8 mouse cellular contexts compared by ENCODE assay signal in the genomic region with DNA sequence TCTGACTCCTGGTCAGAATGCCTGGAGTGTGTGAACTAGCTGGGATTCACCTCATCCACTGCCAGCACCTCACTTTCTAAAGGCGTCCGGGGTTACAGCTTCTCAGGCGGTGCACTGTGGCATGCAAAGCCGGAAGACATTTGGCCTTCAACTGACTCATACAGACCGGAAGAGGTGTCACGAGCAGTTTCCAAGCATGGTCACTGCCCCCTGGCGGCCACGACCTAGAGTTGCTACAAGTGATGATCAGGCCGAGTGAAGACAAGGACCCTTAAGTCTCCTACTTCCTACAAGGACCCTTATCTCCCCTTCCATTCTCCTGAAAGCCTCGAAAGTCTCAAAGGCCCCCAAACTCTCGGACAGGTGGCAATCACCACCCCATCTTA. TPM values are rescaled to one million over a fixed set of nuclear protein-coding genes. Genes with fewer than 3 reads are reported as not detected.
A peak's percentile ranks its signal among the peaks of the same experiment; 100 is the strongest.
DNase-seq lines count a peak whose midpoint lies in the region; ATAC-seq and TF ChIP-seq lines count a peak whose summit lies in the region.

No protein-coding gene starts in this region.

- WGBS in forebrain, embryonic 15.5 days, result under 1% methylated on average over 11 of the region's 11 CpGs
- under 1% methylated on average over 11 of the region's 11 CpGs for WGBS in neural tube, embryonic 14.5 days

- DNase-seq in ES-E14 (ENCODE audit: low read depth, low spot score), result peak; percentile 88
- DNase-seq in cerebellum, adult 11 months, result peak; percentile 81
- DNase-seq in heart, postnatal 25 days (ENCODE audit: low spot score), result peak; percentile 75
- peak; percentile 77 for DNase-seq in layer of hippocampus, adult 11-12 months (ENCODE audit: low spot score)
- DNase-seq in lung, adult 18-20 months, result peak; percentile 84 to 87
- DNase-seq in testis, postnatal 10 days (ENCODE audit: low spot score), result peak; percentile 83

- H3K36me3 ChIP-seq in ES-E14 (ENCODE audit: control insufficient read depth, insufficient read depth, low read length, poor library complexity, severe bottlenecking), result peaks cover 9% of the 10 kb centered on the region
- H3K36me3 ChIP-seq in forebrain, embryonic 15.5 days, result peaks cover 30% of the 10 kb centered on the region
- H3K36me3 ChIP-seq in neural tube, embryonic 14.5 days (ENCODE audit: control insufficient read depth, insufficient read depth, low read length), result peaks cover 24% of the 10 kb centered on the region

- intact Hi-C loops in heart, postnatal 25 days (cut with DNase I), result loop anchor here (2.0 to 5.0 kb wide), 2 partner anchors 60 to 169 kb away; a partner anchor contains a TSS

- no peaks in the 10 kb centered on the region for H3K9me3 ChIP-seq in ES-E14 (ENCODE audit: control insufficient read depth, insufficient read depth, low read depth, low read length)
- H3K9me3 ChIP-seq in forebrain, embryonic 15.5 days, result no peaks in the 10 kb centered on the region
- no peaks in the 10 kb centered on the region for H3K9me3 ChIP-seq in neural tube, embryonic 14.5 days (ENCODE audit: control insufficient read depth, low read length)

- H3K4me1 ChIP-seq in ES-E14 (ENCODE audit: control insufficient read depth in 2 of 2, insufficient read depth in 2 of 2, low read length in 2 of 2, poor library complexity in 1 of 2), result no peaks in the 10 kb centered on the region
- H3K4me1 ChIP-seq in forebrain, embryonic 15.5 days, result peaks cover 32% of the 10 kb centered on the region
- H3K4me1 ChIP-seq in neural tube, embryonic 14.5 days (ENCODE audit: control insufficient read depth, insufficient read depth, low read length), result peaks cover 24% of the 10 kb centered on the region

- peak overlapping the region; percentile 74 to 90 for H3K4me3 ChIP-seq in ES-E14 (ENCODE audit: insufficient read depth in 1 of 2, low read depth in 1 of 2, low read length in 2 of 2, poor library complexity in 1 of 2, severe bottlenecking in 1 of 2)
- H3K4me3 ChIP-seq in forebrain, embryonic 15.5 days, result peak overlapping the region; percentile 73
- peak overlapping the region; percentile 70 for H3K4me3 ChIP-seq in neural tube, embryonic 14.5 days (ENCODE audit: low read depth, low read length)

- peak overlapping the region; percentile 75 for H3K9ac ChIP-seq in ES-E14 (ENCODE audit: insufficient read depth, low read depth, low read length, poor library complexity, severe bottlenecking)
- peak overlapping the region; percentile 82 for H3K9ac ChIP-seq in forebrain, embryonic 15.5 days (replicated peaks)
- peak overlapping the region; percentile 89 for H3K9ac ChIP-seq in neural tube, embryonic 14.5 days (replicated peaks; ENCODE audit: low read depth, low read length)

- peak; percentile 73 for ATAC-seq in forebrain, embryonic 15.5 days (replicated peaks)
- peak; percentile 80 for ATAC-seq in neural tube, embryonic 14.5 days (ENCODE audit: low read depth)

- H3K27ac ChIP-seq in ES-E14 (ENCODE audit: insufficient read depth, low read depth, low read length, poor library complexity, severe bottlenecking), result peak overlapping the region; percentile 48
- peak overlapping the region; percentile 91 for H3K27ac ChIP-seq in forebrain, embryonic 15.5 days (replicated peaks)
- peak overlapping the region; percentile 90 for H3K27ac ChIP-seq in neural tube, embryonic 14.5 days (ENCODE audit: low read depth, low read length)

- in situ Hi-C loops in ES-E14 (cut with MboI; ENCODE audit: low sequenced_read_pairs in 2 of 2, unreplicated experiment in 2 of 2), result no loop called here

- no peaks in the 10 kb centered on the region for H3K27me3 ChIP-seq in forebrain, embryonic 15.5 days
- H3K27me3 ChIP-seq in neural tube, embryonic 14.5 days (ENCODE audit: control insufficient read depth, insufficient read depth, low read length), result no peaks in the 10 kb centered on the region

- peak overlapping the region; percentile 84 for H3K4me2 ChIP-seq in forebrain, embryonic 15.5 days (replicated peaks)
- H3K4me2 ChIP-seq in neural tube, embryonic 14.5 days (ENCODE audit: low read depth, low read length), result peak overlapping the region; percentile 92

TF ChIP-seq in ES-E14, 5 proteins besides CTCF, POLR2A, EP300 and RAD21:
- no peak for TF ChIP-seq ZC3H11A (IDR thresholded peaks at IDR 0.05; ENCODE audit: borderline replicate concordance, low read depth, low read length)
- TF ChIP-seq HCFC1 (IDR thresholded peaks at IDR 0.05; ENCODE audit: borderline replicate concordance, insufficient read depth, low read length), result peak; percentile 65
- TF ChIP-seq MAFK (IDR thresholded peaks at IDR 0.05; ENCODE audit: insufficient read depth, low read depth, low read length), result no peak
- TF ChIP-seq ZNF384 (IDR thresholded peaks at IDR 0.05; ENCODE audit: low read depth, low read length), result 0 out of 2 replicates have a peak, but pooled peaks have one; percentile 15
- no peak for TF ChIP-seq CHD2 (IDR thresholded peaks at IDR 0.05; ENCODE audit: low read depth, low read length)

RNA-seq across cellular contexts. Expression of a gene that starts 3.7 kb away (rescaled TPM):
- total RNA-seq in ES-E14 (2012; rRNA removed), result 24.0 and 34.5 TPM in 2 replicates
- 61.0 and 63.8 TPM in 2 replicates for polyA plus RNA-seq in forebrain, embryonic 15.5 days (2015; fragmentation: Nextera tagmentation; extraction: Ambion mirVana)
- total RNA-seq in heart, postnatal 25 days (2021), result 10 to 100 TPM; 39.0 to 46.7 TPM
- polyA plus RNA-seq in neural tube, embryonic 14.5 days (2014; fragmentation: Nextera tagmentation; extraction: Ambion mirVana), result 61.3 and 66.6 TPM in 2 replicates

RNA-seq across cellular contexts. Expression of a gene that starts 10.7 kb away (rescaled TPM):
- total RNA-seq in ES-E14 (2012; rRNA removed), result 58.7 and 67.8 TPM in 2 replicates
- 72.1 and 75.4 TPM in 2 replicates for polyA plus RNA-seq in forebrain, embryonic 15.5 days (2015; fragmentation: Nextera tagmentation; extraction: Ambion mirVana)
- 10 to 100 TPM; 29.2 to 32.7 TPM for total RNA-seq in heart, postnatal 25 days (2021)
- polyA plus RNA-seq in neural tube, embryonic 14.5 days (2014; fragmentation: Nextera tagmentation; extraction: Ambion mirVana), result 50.3 and 65.6 TPM in 2 replicates

RNA-seq across cellular contexts. Expression of a gene that starts 11.6 kb away (rescaled TPM):
- total RNA-seq in ES-E14 (2012; rRNA removed), result 38.2 and 50.7 TPM in 2 replicates
- polyA plus RNA-seq in forebrain, embryonic 15.5 days (2015; fragmentation: Nextera tagmentation; extraction: Ambion mirVana), result 76.5 and 83.7 TPM in 2 replicates
- 10 to 100 TPM; 18.3 to 18.7 TPM for total RNA-seq in heart, postnatal 25 days (2021)
- polyA plus RNA-seq in neural tube, embryonic 14.5 days (2014; fragmentation: Nextera tagmentation; extraction: Ambion mirVana), result 85.1 and 87.5 TPM in 2 replicates

RNA-seq across cellular contexts. Expression of a gene that starts 18.0 kb away (rescaled TPM):
- 3.4 TPM in 2 replicates for total RNA-seq in ES-E14 (2012; rRNA removed)
- polyA plus RNA-seq in forebrain, embryonic 15.5 days (2015; fragmentation: Nextera tagmentation; extraction: Ambion mirVana), result 110 and 112 TPM in 2 replicates
- 1 to 10 TPM; 1.2 to 1.4 TPM for total RNA-seq in heart, postnatal 25 days (2021)
- polyA plus RNA-seq in neural tube, embryonic 14.5 days (2014; fragmentation: Nextera tagmentation; extraction: Ambion mirVana), result 189 and 220 TPM in 2 replicates

Comparison
In these comparisons a context has a peak if more than half of its experiments do, and no peak if none do; other contexts are left out.
1. Peak in every context shown above with its lines: DNase-seq, ATAC-seq, H3K4me3 ChIP-seq and H3K27ac ChIP-seq.